Mouse (Mus musculus) lung, embryonic 16.5 days (tissue): ENCODE results near the gene Thg1l. TPM values are rescaled to one million over a fixed set of nuclear protein-coding genes. Genes with fewer than 3 reads are reported as not detected.

ENCODE experiments used
- ATAC-seq: fragments of 200-750 bp; cut with Nextera tagmentation; 2 replicates; pipeline ENCODE4 v1.8.0; 2017; ENCODE audit warnings: low read depth, mild to moderate bottlenecking, moderate library complexity
- H3K27ac ChIP-seq: fragments of 300-500 bp; sonication (generic); 2 replicates; pipeline ENCODE4 v1.5.1; 2014; ENCODE audit warnings: mild to moderate bottlenecking, control low read depth, low read length
- H3K27me3 ChIP-seq: fragments of 300-500 bp; sonication (generic); 2 replicates; pipeline ENCODE4 v1.6.1; 2014; ENCODE audit warnings: low read depth, low read length, mixed read lengths; ENCODE audit not compliant: control insufficient read depth, insufficient read depth
- H3K36me3 ChIP-seq: fragments of 300-500 bp; sonication (generic); 2 replicates; pipeline ENCODE4 v1.6.1; 2014; ENCODE audit warnings: low read length; ENCODE audit not compliant: control insufficient read depth, insufficient read depth
- H3K4me1 ChIP-seq: fragments of 300-500 bp; sonication (generic); replicated peaks from 2 replicates; pipeline ENCODE4 v1.6.1; 2014; ENCODE audit warnings: low read length, mixed read lengths; ENCODE audit not compliant: control insufficient read depth, insufficient read depth
- H3K4me2 ChIP-seq: fragments of 300-500 bp; sonication (generic); 2 replicates; pipeline ENCODE4 v1.6.1; 2014; ENCODE audit warnings: low read depth, low read length, control low read depth
- H3K4me3 ChIP-seq: fragments of 300-500 bp; sonication (generic); 2 replicates; pipeline ENCODE4 v1.5.1; 2014; ENCODE audit warnings: mild to moderate bottlenecking, low read length, control low read depth
- H3K9ac ChIP-seq: fragments of 300-500 bp; sonication (generic); 2 replicates; pipeline ENCODE4 v1.6.1; 2014; ENCODE audit warnings: low read length, control low read depth
- H3K9me3 ChIP-seq: fragments of 300-500 bp; sonication (generic); 2 replicates; pipeline ENCODE4 v1.6.1; 2016; ENCODE audit warnings: low read length; ENCODE audit not compliant: control insufficient read depth
- WGBS: fragments of 180-500 bp; shearing (Covaris S2); extraction: QIAGEN DNeasy Blood & Tissue Kit; methylation state at CpG from one replicate; pipeline ENCODE4 v1.1.7; 2014; 5-methylcytosine and 5-hydroxymethylcytosine counted together
- polyA plus RNA-seq: library from polyadenylated mRNA; unstranded; fragments of >200 nt; fragmentation: Nextera tagmentation; extraction: Ambion mirVana; gene quantifications from 2 replicates; pipeline ENCODE4 v1.2.1, GENCODE M21; 2015

The Thg1l gene
- polyA plus RNA-seq, 1 experiment from 2014 or later: 12.5 TPM

GRCm38 (mm10) chr11:45966896-45967295 is 11.6 kb upstream of the Thg1l start:
- H3K4me2 ChIP-seq: no peak overlapping the region
- no peak for ATAC-seq
- H3K27me3 ChIP-seq: no peaks in the 10 kb centered on the region
- no peaks in the 10 kb centered on the region for H3K9me3 ChIP-seq
- no peak overlapping the region for H3K27ac ChIP-seq
- no peak overlapping the region for H3K9ac ChIP-seq
- H3K4me1 ChIP-seq: no peaks in the 10 kb centered on the region
- H3K36me3 ChIP-seq: no peaks in the 10 kb centered on the region
- 75% methylated on average over 4 of the region's 4 CpGs for WGBS
- no peak overlapping the region for H3K4me3 ChIP-seq

- 78% methylated on average over 5 of the region's 5 CpGs for WGBS
- H3K4me2 ChIP-seq: no peak overlapping the region
These were observed 4.7 kb upstream of the Thg1l start for GRCm38 (mm10) chr11:45960003-45960402.

GRCm38 (mm10) chr11:45959598-45959997 is 4.3 kb upstream of the Thg1l start:
- ATAC-seq: no peak
- H3K9me3 ChIP-seq: no peaks in the 10 kb centered on the region
- H3K9ac ChIP-seq: no peak overlapping the region
- H3K4me3 ChIP-seq: no peak overlapping the region
- H3K27ac ChIP-seq: no peak overlapping the region
- 0 out of 2 replicates have a peak, but pooled peaks cover 2% of the 10 kb centered on the region for H3K4me1 ChIP-seq
- H3K36me3 ChIP-seq: no peaks in the 10 kb centered on the region
- H3K27me3 ChIP-seq: no peaks in the 10 kb centered on the region
- WGBS: 79% methylated on average over 3 of the region's 3 CpGs
- no peak overlapping the region for H3K4me2 ChIP-seq

More at GRCm38 (mm10) chr11:45960003-45960402, 4.7 kb upstream of the Thg1l start:
- 0 out of 2 replicates have a peak, but pooled peaks cover 2% of the 10 kb centered on the region for H3K4me1 ChIP-seq
- H3K36me3 ChIP-seq: no peaks in the 10 kb centered on the region
- no peak overlapping the region for H3K27ac ChIP-seq
- H3K9ac ChIP-seq: no peak overlapping the region
- no peaks in the 10 kb centered on the region for H3K27me3 ChIP-seq
- H3K4me3 ChIP-seq: no peak overlapping the region
- no peaks in the 10 kb centered on the region for H3K9me3 ChIP-seq
- ATAC-seq: no peak

- 78% methylated on average over 2 of the region's 2 CpGs for WGBS
- H3K36me3 ChIP-seq: peaks cover 11% of the 10 kb centered on the region
These were observed 7.8 kb downstream of the Thg1l start for GRCm38 (mm10) chr11:45947491-45947890.

DNA sequence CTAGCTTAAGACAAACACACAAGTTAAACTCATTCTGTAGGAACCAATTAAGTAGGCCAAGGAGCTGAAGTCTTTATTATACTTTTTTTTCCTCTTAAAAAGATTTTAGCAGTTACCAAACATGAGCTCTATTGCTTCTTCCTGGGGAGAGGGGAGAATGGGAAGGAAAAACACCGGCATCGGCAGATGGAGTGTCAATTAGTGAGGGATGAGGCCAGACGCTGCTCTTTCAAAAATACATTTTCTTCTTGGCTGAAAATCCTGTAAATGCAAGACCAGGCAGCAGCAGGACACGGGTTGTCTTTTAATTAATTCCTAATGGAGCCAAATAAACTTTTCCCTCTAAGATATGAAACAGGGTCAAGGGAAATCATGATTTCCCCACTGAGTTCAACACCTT is 8.5 kb downstream of the Thg1l start:
- H3K27ac ChIP-seq: no peak overlapping the region
- peaks cover 11% of the 10 kb centered on the region for H3K36me3 ChIP-seq
- no peak overlapping the region for H3K4me2 ChIP-seq
- H3K9ac ChIP-seq: no peak overlapping the region
- peaks cover 10% of the 10 kb centered on the region for H3K4me1 ChIP-seq
- H3K4me3 ChIP-seq: no peak overlapping the region
- no peaks in the 10 kb centered on the region for H3K27me3 ChIP-seq
- WGBS: 70% methylated on average over 4 of the region's 4 CpGs
- no peak for ATAC-seq
- no peaks in the 10 kb centered on the region for H3K9me3 ChIP-seq

More at GRCm38 (mm10) chr11:45947491-45947890, 7.8 kb downstream of the Thg1l start:
- Histone ChIP-seq H3K9ac (no peak overlapping the region), H3K4me1 (peaks cover 10% of the 10 kb centered on the region), H3K27ac (no peak overlapping the region), H3K27me3 (no peaks in the 10 kb centered on the region), H3K9me3 (no peaks in the 10 kb centered on the region), H3K4me3 (no peak overlapping the region), H3K4me2 (no peak overlapping the region)
- no peak for ATAC-seq

GRCm38 (mm10) chr11:45944643-45945156 is 10.6 kb downstream of the Thg1l start, which contains the start of gene Lsm11:
Gene Lsm11, minus strand, starts transcription at chr11:45944935.
- Histone ChIP-seq H3K9ac (peak within 1 kb of the TSS; percentile 90), H3K4me3 (peak within 1 kb of the TSS; percentile 87), H3K9me3 (no peaks in the 10 kb centered on the region), H3K27me3 (no peaks in the 10 kb centered on the region), H3K4me1 (peaks cover 10% of the 10 kb centered on the region), H3K27ac (0 out of 2 replicates have a peak within 1 kb of the TSS, but pooled peaks have one; percentile 23), H3K36me3 (peaks cover 2% of the 10 kb centered on the region; the same call in 1 of the 2 replicates), H3K4me2 (peak within 1 kb of the TSS; percentile 69)
- WGBS: under 1% methylated on average over 47 of the region's 55 CpGs
- ATAC-seq: peak; percentile 92

DNA sequence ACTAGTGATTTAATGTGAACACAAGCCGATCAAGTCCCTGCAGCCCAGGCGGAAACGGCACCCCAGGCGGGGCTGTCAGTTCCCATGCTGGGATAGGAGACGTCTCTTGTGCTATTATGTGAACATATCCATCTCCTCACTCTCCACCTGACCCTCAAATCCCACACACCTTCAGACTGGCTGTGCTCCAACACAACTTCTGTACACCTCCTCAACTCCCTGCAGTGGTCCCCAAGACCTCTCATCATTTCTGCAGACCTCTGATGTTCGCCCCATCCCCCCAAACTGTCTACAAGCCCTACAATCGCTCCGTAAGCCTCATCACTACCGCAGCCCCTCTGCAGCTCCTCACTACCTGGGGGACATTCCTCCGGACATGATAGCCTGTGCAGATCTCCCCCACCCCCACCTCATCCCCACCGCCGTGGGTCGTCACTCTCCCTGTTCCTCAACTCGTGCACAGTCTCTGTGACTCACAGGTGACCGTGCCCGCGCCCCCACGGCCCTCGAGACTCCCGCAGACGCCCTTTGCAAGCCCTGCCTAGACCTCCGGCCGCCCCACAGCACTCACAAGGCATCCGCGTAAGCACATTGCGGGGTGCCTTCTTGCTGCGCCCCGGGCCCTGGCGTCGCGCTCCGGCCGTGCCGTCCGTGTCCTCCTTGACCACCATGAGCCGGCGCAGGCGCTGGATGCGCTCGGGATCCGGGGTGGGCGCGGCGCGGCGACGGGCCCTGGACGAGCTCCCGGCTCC is 11.2 kb downstream of the Thg1l start:
- peaks cover 10% of the 10 kb centered on the region for H3K4me1 ChIP-seq
- H3K9ac ChIP-seq: peak overlapping the region; percentile 90
- peak overlapping the region; percentile 69 for H3K4me2 ChIP-seq
- 0 out of 2 replicates have a peak overlapping the region, but pooled peaks have one; percentile 23 for H3K27ac ChIP-seq
- under 1% methylated on average over 48 of the region's 49 CpGs for WGBS
- peak; percentile 57; the same call in 1 of the 2 replicates for ATAC-seq
- no peaks in the 10 kb centered on the region for H3K27me3 ChIP-seq
- no peaks in the 10 kb centered on the region; the same call in 1 of the 2 replicates for H3K36me3 ChIP-seq
- peak overlapping the region; percentile 87 for H3K4me3 ChIP-seq
- H3K9me3 ChIP-seq: no peaks in the 10 kb centered on the region

GRCm38 (mm10) chr11:45943108-45943705 is 12.1 kb downstream of the Thg1l start:
- H3K9me3 ChIP-seq: no peaks in the 10 kb centered on the region
- H3K36me3 ChIP-seq: no peaks in the 10 kb centered on the region; the same call in 1 of the 2 replicates
- peak overlapping the region; percentile 6; the same call in 1 of the 2 replicates for H3K9ac ChIP-seq
- H3K4me3 ChIP-seq: peak overlapping the region; percentile 87
- 52% methylated on average over 7 of the region's 7 CpGs for WGBS
- H3K27me3 ChIP-seq: no peaks in the 10 kb centered on the region
- H3K27ac ChIP-seq: no peak overlapping the region
- peak overlapping the region; percentile 69 for H3K4me2 ChIP-seq
- ATAC-seq: no peak
- peaks cover 10% of the 10 kb centered on the region for H3K4me1 ChIP-seq

GRCm38 (mm10) chr11:45942281-45942680 is 13.0 kb downstream of the Thg1l start:
- Histone ChIP-seq H3K4me3 (no peak overlapping the region), H3K27ac (no peak overlapping the region), H3K4me2 (no peak overlapping the region), H3K36me3 (peaks cover 1% of the 10 kb centered on the region; the same call in 1 of the 2 replicates), H3K27me3 (no peaks in the 10 kb centered on the region), H3K9ac (no peak overlapping the region), H3K4me1 (peaks cover 10% of the 10 kb centered on the region), H3K9me3 (no peaks in the 10 kb centered on the region)
- ATAC-seq: no peak
- 88% methylated on average over 7 of the region's 7 CpGs for WGBS
